Mouse (Mus musculus): Measurements from ENCODE around the gene Cd82. TPM values are rescaled to one million over a fixed set of nuclear protein-coding genes. Genes with fewer than 3 reads are reported as not detected.

Cd82 gene
- polyA plus RNA-seq, 1 experiment from 2014 or later: 5.1 TPM

DNA sequence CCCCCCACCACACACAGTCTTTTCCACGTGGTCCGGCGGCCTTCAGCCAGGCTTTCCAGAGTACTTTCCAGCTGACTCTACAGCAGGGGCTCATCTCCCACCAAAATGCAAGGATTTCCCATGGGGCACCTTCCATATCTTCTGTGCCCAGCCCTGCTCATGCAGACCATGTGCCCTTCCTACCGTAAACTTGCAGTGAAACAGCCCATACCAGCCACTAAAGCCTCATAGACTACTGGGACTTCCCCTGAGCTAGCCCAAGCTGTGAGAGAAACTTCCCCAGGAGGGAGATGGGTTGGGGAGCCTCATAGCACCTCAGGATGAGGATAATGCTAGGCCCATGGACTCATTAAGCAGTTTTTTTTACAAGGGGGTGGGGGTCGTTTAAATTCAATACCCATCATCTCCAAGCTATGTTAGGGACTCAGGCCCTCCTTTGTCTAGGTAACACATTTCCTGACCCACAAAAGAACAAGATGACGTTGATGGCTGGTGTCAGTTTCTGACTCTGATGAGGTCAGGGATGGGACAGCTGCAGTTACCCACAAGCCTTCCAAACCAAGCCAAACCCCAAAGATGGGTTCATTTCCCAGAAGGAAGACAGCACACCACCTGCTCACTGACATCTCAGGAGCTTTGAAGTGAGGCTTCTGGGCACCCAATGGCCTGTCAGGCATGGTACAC is 2.0 kb downstream of the Cd82 start:
- H3K27me3 ChIP-seq (ENCODE audit: low read depth, poor library complexity, severe bottlenecking): peaks cover 79% of the 10 kb centered on the region
- H3K36me3 ChIP-seq: 0 out of 2 replicates have a peak, but pooled peaks cover 3% of the 10 kb centered on the region
- H3K4me1 ChIP-seq: peaks cover 45% of the 10 kb centered on the region
- no peak overlapping the region for H3K4me3 ChIP-seq
- DNase-seq (ENCODE audit: low spot score): no peak
- no peak overlapping the region for H3K27ac ChIP-seq (replicated peaks)
- peaks cover 6% of the 10 kb centered on the region; the same call in 1 of the 2 replicates for H3K9me3 ChIP-seq (replicated peaks)
- 85% methylated on average over 6 of the region's 6 CpGs for WGBS

DNA sequence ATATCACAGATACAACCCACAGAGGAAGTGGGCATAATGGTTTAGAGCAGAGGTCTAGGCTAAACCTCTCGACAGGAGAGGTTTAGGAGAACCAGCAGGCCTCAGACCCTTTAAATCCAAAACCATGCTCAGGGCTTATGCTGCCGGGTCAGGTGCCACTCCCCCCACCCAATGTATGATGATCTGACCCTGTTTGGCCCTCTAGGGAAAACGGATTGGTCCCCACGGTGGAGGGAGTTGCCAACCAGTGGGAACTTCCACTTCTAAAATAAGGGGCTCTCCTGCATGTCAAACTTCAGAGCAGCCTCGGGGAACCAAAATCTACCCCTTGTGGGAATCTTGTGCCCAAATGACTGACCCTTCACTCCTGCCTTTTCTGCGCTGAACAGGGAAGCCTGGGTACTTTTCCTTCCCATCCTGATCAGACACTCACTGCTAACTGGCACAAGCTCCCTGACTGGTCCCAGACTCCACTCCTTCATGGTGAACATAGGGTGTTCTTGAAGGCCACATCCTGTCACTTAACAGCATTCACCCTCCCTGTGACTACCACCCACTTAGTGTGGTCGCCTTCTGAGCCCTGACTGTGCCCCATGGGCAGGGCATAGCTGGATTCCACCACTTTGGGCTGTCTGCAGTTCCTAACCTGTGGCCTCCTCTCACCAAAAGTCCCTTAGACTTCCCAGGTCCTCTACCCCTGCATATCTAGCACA is 3.6 kb downstream of the Cd82 start:
- Histone ChIP-seq H3K4me1 (peaks cover 46% of the 10 kb centered on the region), H3K9me3 (replicated peaks) (peaks cover 6% of the 10 kb centered on the region; the same call in 1 of the 2 replicates), H3K27ac (replicated peaks) (no peak overlapping the region), H3K27me3 (ENCODE audit: low read depth, poor library complexity, severe bottlenecking) (peaks cover 64% of the 10 kb centered on the region), H3K36me3 (0 out of 2 replicates have a peak, but pooled peaks cover 3% of the 10 kb centered on the region), H3K4me3 (no peak overlapping the region)
- DNase-seq (ENCODE audit: low spot score): no peak
- WGBS: 75% methylated on average over 7 of the region's 7 CpGs

DNA sequence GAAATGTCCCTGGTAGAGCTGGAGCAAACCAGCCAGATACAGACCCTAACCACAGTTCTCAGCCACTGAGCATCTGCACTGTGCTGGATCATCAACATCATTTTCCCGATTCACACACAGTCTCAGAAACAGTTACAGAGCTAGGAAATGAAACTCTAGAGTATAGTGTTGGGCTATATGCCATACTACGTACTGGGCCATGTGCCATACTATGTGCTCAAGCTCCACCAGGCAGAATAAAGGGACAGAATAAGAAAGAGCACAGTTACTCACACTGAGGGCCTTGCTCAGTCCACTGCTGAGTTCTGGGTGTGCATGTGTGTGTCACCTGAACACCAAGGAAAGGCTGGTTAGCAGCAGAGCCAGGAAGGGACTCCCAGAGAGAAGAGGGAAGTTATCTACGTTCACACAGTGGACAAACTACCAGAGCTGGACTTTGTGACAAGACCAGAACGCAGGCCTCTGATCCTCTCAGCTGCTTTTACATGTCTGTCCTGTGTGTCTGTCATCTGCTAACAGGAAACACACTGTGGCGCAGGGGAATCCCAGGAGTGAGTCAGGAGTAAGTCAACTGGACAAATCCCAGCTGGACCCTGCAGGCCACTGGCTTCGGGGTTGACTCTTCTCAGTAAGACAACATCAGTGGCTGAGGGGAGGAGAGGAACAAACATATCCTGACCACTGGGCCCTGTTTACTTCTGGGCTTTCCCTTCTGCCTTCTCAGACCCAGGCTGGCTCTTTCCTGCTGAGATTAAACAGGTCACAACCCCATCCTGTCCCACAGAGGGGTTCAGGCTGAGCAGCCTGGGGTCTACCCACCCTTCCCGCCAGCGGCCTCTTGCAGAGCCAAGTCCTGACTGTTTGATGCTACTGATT is 4.4 kb downstream of the Cd82 start:
- Histone ChIP-seq H3K27me3 (ENCODE audit: low read depth, poor library complexity, severe bottlenecking) (peaks cover 56% of the 10 kb centered on the region), H3K9me3 (replicated peaks) (peaks cover 6% of the 10 kb centered on the region; the same call in 1 of the 2 replicates), H3K36me3 (0 out of 2 replicates have a peak, but pooled peaks cover 3% of the 10 kb centered on the region), H3K4me3 (no peak overlapping the region), H3K4me1 (peaks cover 46% of the 10 kb centered on the region), H3K27ac (replicated peaks) (0 out of 2 replicates have a peak overlapping the region, but pooled peaks have one; percentile 55)
- no peak for DNase-seq (ENCODE audit: low spot score)
- 74% methylated on average over 8 of the region's 8 CpGs for WGBS

- no peak overlapping the region for H3K4me3 ChIP-seq
- 83% methylated on average over 6 of the region's 6 CpGs for WGBS
- peaks cover 46% of the 10 kb centered on the region for H3K27me3 ChIP-seq (ENCODE audit: low read depth, poor library complexity, severe bottlenecking)
- DNase-seq (ENCODE audit: low spot score): no peak
- peaks cover 37% of the 10 kb centered on the region for H3K4me1 ChIP-seq
- H3K36me3 ChIP-seq: 0 out of 2 replicates have a peak, but pooled peaks cover 3% of the 10 kb centered on the region
- peaks cover 6% of the 10 kb centered on the region; the same call in 1 of the 2 replicates for H3K9me3 ChIP-seq (replicated peaks)
- peak overlapping the region; percentile 30 for H3K27ac ChIP-seq (replicated peaks)
Measured at GRCm38 (mm10) chr2:93457426-93458130, 5.4 kb downstream of the Cd82 start.

GRCm38 (mm10) chr2:93456140-93456539 is 6.8 kb downstream of the Cd82 start:
- H3K27ac ChIP-seq (replicated peaks): no peak overlapping the region
- no peak overlapping the region for H3K4me3 ChIP-seq
- H3K36me3 ChIP-seq: 0 out of 2 replicates have a peak, but pooled peaks cover 3% of the 10 kb centered on the region
- peaks cover 30% of the 10 kb centered on the region for H3K4me1 ChIP-seq
- peaks cover 40% of the 10 kb centered on the region for H3K27me3 ChIP-seq (ENCODE audit: low read depth, poor library complexity, severe bottlenecking)
- no peak for DNase-seq (ENCODE audit: low spot score)
- WGBS: 75% methylated on average over 3 of the region's 3 CpGs
- peaks cover 6% of the 10 kb centered on the region; the same call in 1 of the 2 replicates for H3K9me3 ChIP-seq (replicated peaks)

- Histone ChIP-seq H3K9me3 (replicated peaks) (no peaks in the 10 kb centered on the region), H3K27ac (replicated peaks) (no peak overlapping the region), H3K36me3 (no peaks in the 10 kb centered on the region), H3K4me1 (peaks cover 33% of the 10 kb centered on the region), H3K4me3 (no peak overlapping the region), H3K27me3 (ENCODE audit: low read depth, poor library complexity, severe bottlenecking) (peaks cover 30% of the 10 kb centered on the region)
- no peak for DNase-seq (ENCODE audit: low spot score)
- 82% methylated on average over 3 of the region's 3 CpGs for WGBS
Measured at GRCm38 (mm10) chr2:93454817-93455591, 7.9 kb downstream of the Cd82 start.

DNA sequence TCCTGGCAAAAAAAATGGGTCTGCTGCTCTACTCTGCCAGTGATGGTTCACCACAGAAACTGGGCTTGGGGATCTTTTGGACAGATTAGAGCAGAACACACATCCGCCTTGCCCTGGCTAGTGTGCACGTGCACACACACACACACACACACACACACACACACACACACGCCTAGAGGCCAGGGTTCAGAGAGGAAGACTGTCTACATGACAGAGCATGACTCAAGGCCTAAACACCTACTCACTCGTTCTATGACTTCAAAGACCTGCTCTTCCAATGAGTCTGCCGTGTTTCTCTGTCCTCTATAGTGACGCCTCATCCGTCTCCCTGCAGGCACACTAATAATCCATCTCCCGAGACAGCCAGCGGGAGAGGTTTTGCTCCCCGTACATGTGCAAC is 8.6 kb downstream of the Cd82 start:
- Histone ChIP-seq H3K27ac (replicated peaks) (no peak overlapping the region), H3K4me3 (no peak overlapping the region), H3K9me3 (replicated peaks) (no peaks in the 10 kb centered on the region), H3K27me3 (ENCODE audit: low read depth, poor library complexity, severe bottlenecking) (peaks cover 23% of the 10 kb centered on the region), H3K4me1 (peaks cover 35% of the 10 kb centered on the region), H3K36me3 (no peaks in the 10 kb centered on the region)
- no peak for DNase-seq (ENCODE audit: low spot score)
- 82% methylated on average over 10 of the region's 10 CpGs for WGBS

DNA sequence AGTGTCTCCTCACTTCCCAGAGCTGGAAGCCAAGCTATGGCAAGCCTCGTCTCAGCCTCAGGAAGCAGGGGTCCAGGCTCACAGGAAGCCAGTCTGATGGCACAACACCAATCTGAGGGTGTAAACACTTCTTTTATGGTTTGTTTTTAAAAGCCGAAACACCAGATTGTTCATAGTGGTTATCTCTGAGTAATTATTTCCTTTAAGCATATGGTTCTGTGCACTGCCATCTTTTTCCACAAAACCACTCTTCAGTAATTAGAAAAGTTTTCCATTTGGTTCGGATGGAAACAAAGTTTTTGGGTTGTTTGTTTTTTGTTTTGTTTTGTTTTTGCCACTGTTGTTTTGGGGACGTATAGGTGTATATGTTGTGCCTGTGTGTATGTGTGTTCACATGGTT is 9.9 kb downstream of the Cd82 start:
- no peaks in the 10 kb centered on the region for H3K9me3 ChIP-seq (replicated peaks)
- H3K36me3 ChIP-seq: no peaks in the 10 kb centered on the region
- no peak overlapping the region for H3K27ac ChIP-seq (replicated peaks)
- H3K4me3 ChIP-seq: no peak overlapping the region
- H3K27me3 ChIP-seq (ENCODE audit: low read depth, poor library complexity, severe bottlenecking): peaks cover 18% of the 10 kb centered on the region
- WGBS: 82% methylated on average over 4 of the region's 4 CpGs
- peaks cover 32% of the 10 kb centered on the region for H3K4me1 ChIP-seq
- no peak for DNase-seq (ENCODE audit: low spot score)

DNA sequence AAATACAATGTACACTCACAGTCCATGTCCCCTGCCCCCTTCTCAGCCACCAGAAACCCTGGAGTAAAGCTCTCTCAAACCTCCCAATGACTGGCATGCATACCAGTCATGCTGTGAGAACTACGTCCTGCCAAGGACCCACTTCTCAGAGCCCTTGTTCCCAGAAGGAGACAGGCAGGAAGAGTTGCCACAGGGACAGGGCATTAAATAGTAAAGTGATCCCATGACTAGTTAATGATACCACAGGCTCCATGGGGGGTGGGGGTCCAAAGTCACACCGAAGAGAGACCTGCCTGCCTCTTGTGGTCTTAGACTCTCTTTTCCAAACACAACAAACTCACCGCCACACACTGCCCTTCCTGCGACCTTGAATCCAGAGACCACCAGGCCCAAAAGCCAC is 10.4 kb downstream of the Cd82 start:
- Histone ChIP-seq H3K36me3 (no peaks in the 10 kb centered on the region), H3K4me3 (no peak overlapping the region), H3K4me1 (peaks cover 36% of the 10 kb centered on the region), H3K27me3 (ENCODE audit: low read depth, poor library complexity, severe bottlenecking) (peaks cover 16% of the 10 kb centered on the region; the same call in 1 of the 2 replicates), H3K27ac (replicated peaks) (0 out of 2 replicates have a peak overlapping the region, but pooled peaks have one; percentile 33), H3K9me3 (replicated peaks) (no peaks in the 10 kb centered on the region)
- no peak for DNase-seq (ENCODE audit: low spot score)
- 87% methylated on average over 4 of the region's 4 CpGs for WGBS

GRCm38 (mm10) chr2:93452057-93452456 is 10.9 kb downstream of the Cd82 start:
- no peaks in the 10 kb centered on the region for H3K36me3 ChIP-seq
- peaks cover 17% of the 10 kb centered on the region; the same call in 1 of the 2 replicates for H3K27me3 ChIP-seq (ENCODE audit: low read depth, poor library complexity, severe bottlenecking)
- no peak for DNase-seq (ENCODE audit: low spot score)
- peak overlapping the region; percentile 33; the same call in 1 of the 2 replicates for H3K27ac ChIP-seq (replicated peaks)
- no peaks in the 10 kb centered on the region for H3K9me3 ChIP-seq (replicated peaks)
- H3K4me3 ChIP-seq: no peak overlapping the region
- 79% methylated on average over 6 of the region's 6 CpGs for WGBS
- H3K4me1 ChIP-seq: peaks cover 36% of the 10 kb centered on the region

- Histone ChIP-seq H3K4me1 (peaks cover 36% of the 10 kb centered on the region), H3K27ac (replicated peaks) (peak overlapping the region; percentile 57), H3K4me3 (no peak overlapping the region), H3K36me3 (no peaks in the 10 kb centered on the region), H3K9me3 (replicated peaks) (no peaks in the 10 kb centered on the region), H3K27me3 (ENCODE audit: low read depth, poor library complexity, severe bottlenecking) (peaks cover 21% of the 10 kb centered on the region; the same call in 1 of the 2 replicates)
- DNase-seq (ENCODE audit: low spot score): no peak
- 60% methylated on average over 6 of the region's 6 CpGs for WGBS
Measured at GRCm38 (mm10) chr2:93451219-93451938, 11.6 kb downstream of the Cd82 start.

All from midbrain, embryonic 10.5 days (tissue).